Mouse (Mus musculus) spleen, adult 2 months (tissue): ENCODE measurements around the gene Ccdc148.

Experiments used
- CTCF ChIP-seq: fragments of 200-500 bp; IDR thresholded peaks from 2 replicates; pipeline ENCODE4 v1.5.1; 2011; ENCODE audit warnings: mild to moderate bottlenecking, inconsistent platforms; ENCODE audit not compliant: insufficient read depth, insufficient read length, insufficient replicate concordance; ENCODE audit errors: extremely low read depth
- POLR2A ChIP-seq: fragments of 200-500 bp; IDR thresholded peaks from 2 replicates; pipeline ENCODE4 v1.6.1; 2011; ENCODE audit warnings: low read depth, low read length, inconsistent platforms

DNA sequence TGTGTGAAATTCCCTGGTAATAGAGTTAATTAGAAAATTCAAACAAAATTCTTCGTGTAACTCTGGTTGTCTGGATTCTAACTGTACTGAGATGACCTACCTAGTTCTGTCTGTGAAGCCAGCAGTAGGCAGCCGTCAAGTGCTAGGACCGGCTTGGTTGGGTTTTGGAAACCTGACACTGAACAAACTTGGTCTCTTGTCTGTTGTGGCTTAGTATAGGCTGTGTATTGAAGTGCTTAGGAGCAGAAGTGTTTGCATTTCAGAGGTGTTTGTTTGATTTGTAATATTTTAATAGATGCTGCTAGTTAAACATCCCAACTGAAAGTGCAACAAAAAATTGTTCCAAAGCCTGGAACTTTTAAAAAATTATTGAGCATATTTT, 9.7 kb upstream of the Ccdc148 start:
- no peak for TF ChIP-seq POLR2A
- TF ChIP-seq CTCF = no peak
